Mouse (Mus musculus) stomach, postnatal 0 days (tissue): Measurements from ENCODE around the gene Gm867. TPM values are rescaled to one million over a fixed set of nuclear protein-coding genes. Genes with fewer than 3 reads are reported as not detected.

Experiments used
- ATAC-seq: fragments of 200-750 bp; cut with Nextera tagmentation; 2 replicates; pipeline ENCODE4 v1.8.0; 2017; ENCODE audit not compliant: low FRiP score, low TSS enrichment
- DNase-seq: peaks from one replicate; pipeline ENCODE4 v3.0.0-alpha.2; 2016; ENCODE audit warnings: low spot score
- H3K27ac ChIP-seq: fragments of 300-500 bp; sonication (generic); replicated peaks from 2 replicates; pipeline ENCODE4 v1.5.1; 2014; ENCODE audit warnings: mild to moderate bottlenecking, control low read depth
- H3K27me3 ChIP-seq: fragments of 300-500 bp; sonication (generic); 2 replicates; pipeline ENCODE4 v1.6.1; 2014; ENCODE audit warnings: low read length; ENCODE audit not compliant: control insufficient read depth, insufficient read depth
- H3K36me3 ChIP-seq: fragments of 300-500 bp; sonication (generic); 2 replicates; pipeline ENCODE4 v1.6.1; 2014; ENCODE audit warnings: low read length, mixed read lengths; ENCODE audit not compliant: control insufficient read depth, insufficient read depth
- H3K4me1 ChIP-seq: fragments of 300-500 bp; sonication (generic); replicated peaks from 2 replicates; pipeline ENCODE4 v1.6.1; 2014; ENCODE audit warnings: antibody characterized with exemption; ENCODE audit not compliant: control insufficient read depth, insufficient read depth
- H3K4me2 ChIP-seq: fragments of 300-500 bp; sonication (generic); replicated peaks from 2 replicates; pipeline ENCODE4 v1.6.1; 2014; ENCODE audit warnings: low read depth, mild to moderate bottlenecking, control low read depth, moderate library complexity
- H3K4me3 ChIP-seq: fragments of 300-500 bp; sonication (generic); 2 replicates; pipeline ENCODE4 v1.5.1; 2014; ENCODE audit warnings: low read depth, low read length, control low read depth
- H3K9ac ChIP-seq: fragments of 300-500 bp; sonication (generic); 2 replicates; pipeline ENCODE4 v1.6.1; 2014; ENCODE audit warnings: mild to moderate bottlenecking, low read length, control low read depth, mixed read lengths
- H3K9me3 ChIP-seq: fragments of 300-500 bp; sonication (generic); 2 replicates; pipeline ENCODE4 v1.6.1; 2016; ENCODE audit warnings: low read length; ENCODE audit not compliant: control insufficient read depth
- CTCF ChIP-seq: IDR thresholded peaks from 2 replicates; pipeline ENCODE4 v1.5.1; 2016; ENCODE audit warnings: antibody characterized with exemption, low read depth, mild to moderate bottlenecking, moderate library complexity
- EP300 ChIP-seq: optimal IDR thresholded peaks from 2 replicates; pipeline ENCODE3; 2016; ENCODE audit warnings: antibody characterized with exemption
- WGBS: fragments of 180-500 bp; shearing (Covaris S2); extraction: QIAGEN DNeasy Blood & Tissue Kit; methylation state at CpG from one replicate; pipeline ENCODE4 v1.1.7; 2014; 5-methylcytosine and 5-hydroxymethylcytosine counted together
- polyA plus RNA-seq: library from polyadenylated mRNA; unstranded; fragments of >200 nt; fragmentation: Nextera tagmentation; extraction: Ambion mirVana; gene quantifications from 2 replicates; pipeline ENCODE4 v1.2.1, GENCODE M21; 2015

The Gm867 gene
- polyA plus RNA-seq, 1 experiment from 2014 or later: 0.22 TPM

- H3K4me3 ChIP-seq: no peak overlapping the region
- TF ChIP-seq EP300: no peak
- peak; percentile 90 for TF ChIP-seq CTCF
- H3K36me3 ChIP-seq: peaks cover 15% of the 10 kb centered on the region
- no peaks in the 10 kb centered on the region for H3K27me3 ChIP-seq
- H3K4me2 ChIP-seq: no peak overlapping the region
- no peaks in the 10 kb centered on the region for H3K9me3 ChIP-seq
- WGBS: 29% methylated on average over 6 of the region's 6 CpGs
- no peak overlapping the region for H3K9ac ChIP-seq
- no peak for ATAC-seq
- H3K4me1 ChIP-seq: peaks cover 3% of the 10 kb centered on the region; the same call in 1 of the 2 replicates
- DNase-seq: peak; percentile 72
- no peak overlapping the region for H3K27ac ChIP-seq
These were observed 43.1 kb downstream of the Gm867 start for GRCm38 (mm10) chr10:75897373-75897772.

DNA sequence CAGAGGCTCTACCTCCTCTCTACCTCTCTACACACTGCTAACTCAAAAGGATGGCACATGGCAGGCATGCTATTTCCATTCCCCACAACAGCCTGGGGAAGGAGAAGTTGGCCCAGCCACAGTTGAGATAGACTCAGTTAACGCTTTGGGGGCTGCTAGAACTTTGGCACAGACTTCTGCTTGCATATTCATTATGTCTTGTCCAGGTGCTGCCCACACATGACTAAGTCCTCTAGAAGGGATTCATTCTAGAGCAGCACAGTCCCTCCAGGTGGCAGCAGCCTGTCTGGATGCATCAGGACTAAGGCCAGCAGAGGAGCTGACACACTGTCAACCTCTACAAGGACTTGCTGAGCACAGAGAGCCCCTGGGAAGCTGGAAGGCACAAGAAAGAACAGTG, 44.3 kb downstream of the Gm867 start:
- no peak overlapping the region for H3K9ac ChIP-seq
- H3K27ac ChIP-seq: no peak overlapping the region
- peaks cover 3% of the 10 kb centered on the region; the same call in 1 of the 2 replicates for H3K4me1 ChIP-seq
- H3K4me3 ChIP-seq: no peak overlapping the region
- no peaks in the 10 kb centered on the region for H3K9me3 ChIP-seq
- no peak for DNase-seq
- TF ChIP-seq EP300 (no peak), CTCF (no peak)
- no peak overlapping the region for H3K4me2 ChIP-seq
- ATAC-seq: no peak
- no peaks in the 10 kb centered on the region for H3K27me3 ChIP-seq
- peaks cover 15% of the 10 kb centered on the region for H3K36me3 ChIP-seq
- 93% methylated on average over 1 of the region's 1 CpGs for WGBS

DNA sequence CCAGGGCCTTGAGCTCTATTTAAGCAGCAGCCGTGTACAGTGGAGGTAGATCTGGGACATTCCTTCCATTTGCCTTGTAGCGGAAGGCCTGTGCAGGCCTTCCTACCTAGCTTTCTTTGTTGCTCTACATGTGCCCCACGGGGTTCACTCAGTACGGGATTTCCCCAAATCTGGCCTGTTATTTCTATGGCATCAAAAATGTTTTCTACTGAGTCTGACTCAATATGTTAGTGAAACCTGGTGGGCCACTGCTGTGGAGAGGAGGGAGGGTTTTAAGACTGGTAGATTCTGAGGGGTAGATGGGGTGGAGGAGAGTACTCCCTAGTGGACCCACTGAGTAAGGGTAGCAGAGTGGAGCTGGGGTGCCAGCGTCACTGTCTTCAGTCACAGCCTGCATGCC, 44.7 kb downstream of the Gm867 start:
- no peaks in the 10 kb centered on the region for H3K27me3 ChIP-seq
- H3K4me2 ChIP-seq: no peak overlapping the region
- peaks cover 15% of the 10 kb centered on the region for H3K36me3 ChIP-seq
- H3K4me3 ChIP-seq: no peak overlapping the region
- TF ChIP-seq CTCF: no peak
- no peak for TF ChIP-seq EP300
- no peaks in the 10 kb centered on the region for H3K9me3 ChIP-seq
- H3K4me1 ChIP-seq: peaks cover 3% of the 10 kb centered on the region; the same call in 1 of the 2 replicates
- H3K9ac ChIP-seq: no peak overlapping the region
- ATAC-seq: no peak
- 92% methylated on average over 5 of the region's 5 CpGs for WGBS
- no peak overlapping the region for H3K27ac ChIP-seq
- DNase-seq: no peak

DNA sequence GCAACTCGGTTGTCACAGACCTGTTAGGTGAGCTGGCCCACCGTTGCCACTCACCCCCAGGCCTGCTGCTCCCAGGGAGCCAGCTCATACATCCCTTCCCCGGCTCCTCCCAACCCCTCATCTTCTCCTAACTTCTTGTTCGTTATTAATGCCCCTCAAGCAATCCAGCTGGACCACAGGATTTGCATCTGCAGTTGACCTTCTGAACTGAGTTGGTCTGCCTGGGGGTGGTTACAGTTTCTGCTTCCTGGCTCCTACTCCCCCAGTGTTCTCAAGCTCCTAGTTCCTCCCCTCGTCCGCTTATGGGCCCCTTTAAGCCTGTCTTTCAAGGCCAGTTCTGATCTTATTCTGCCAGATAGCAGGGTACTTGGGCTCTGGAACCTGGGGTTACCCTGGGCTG, 45.9 kb downstream of the Gm867 start:
- H3K9me3 ChIP-seq: no peaks in the 10 kb centered on the region
- no peak overlapping the region for H3K4me2 ChIP-seq
- 72% methylated on average over 6 of the region's 6 CpGs for WGBS
- ATAC-seq: no peak
- no peak overlapping the region for H3K27ac ChIP-seq
- peaks cover 15% of the 10 kb centered on the region for H3K36me3 ChIP-seq
- no peak for TF ChIP-seq EP300
- TF ChIP-seq CTCF: no peak
- H3K4me1 ChIP-seq: peaks cover 3% of the 10 kb centered on the region; the same call in 1 of the 2 replicates
- H3K9ac ChIP-seq: no peak overlapping the region
- no peak for DNase-seq
- H3K4me3 ChIP-seq: no peak overlapping the region
- H3K27me3 ChIP-seq: no peaks in the 10 kb centered on the region

GRCm38 (mm10) chr10:75893089-75893750, 47.3 kb downstream of the Gm867 start, which contains the start of gene Derl3:
Gene Derl3, plus strand, starts transcription at chr10:75893413.
- H3K27ac ChIP-seq: no peak within 1 kb of the TSS; the same call in none of the 2 replicates
- WGBS: 1% methylated on average over 41 of the region's 51 CpGs
- TF ChIP-seq EP300 (no peak), CTCF (no peak)
- no peaks in the 10 kb centered on the region for H3K9me3 ChIP-seq
- ATAC-seq (peak; percentile 100), DNase-seq (peak; percentile 98)
- H3K4me2 ChIP-seq: peak within 1 kb of the TSS; percentile 74
- H3K4me3 ChIP-seq: peak within 1 kb of the TSS; percentile 38
- H3K4me1 ChIP-seq: 0 out of 2 replicates have a peak, but pooled peaks cover under 1% of the 10 kb centered on the region
- H3K36me3 ChIP-seq: peaks cover 15% of the 10 kb centered on the region
- H3K27me3 ChIP-seq: no peaks in the 10 kb centered on the region
- peak within 1 kb of the TSS; percentile 59 for H3K9ac ChIP-seq

- H3K9me3 ChIP-seq: no peaks in the 10 kb centered on the region
- 42% methylated on average over 8 of the region's 8 CpGs for WGBS
- no peaks in the 10 kb centered on the region for H3K36me3 ChIP-seq
- no peak overlapping the region for H3K27ac ChIP-seq
- TF ChIP-seq CTCF: no peak
- no peaks in the 10 kb centered on the region for H3K27me3 ChIP-seq
- H3K9ac ChIP-seq: no peak overlapping the region
- H3K4me2 ChIP-seq: no peak overlapping the region
- no peak for DNase-seq
- no peaks in the 10 kb centered on the region for H3K4me1 ChIP-seq
- no peak for ATAC-seq
- H3K4me3 ChIP-seq: no peak overlapping the region
These were observed 50.9 kb downstream of the Gm867 start for GRCm38 (mm10) chr10:75889406-75890153.

Other genes with a start within 250 kb of the Gm867 start
- gene Cabin1, start 176.3 kb downstream of the Gm867 start, polyA plus RNA-seq: 13.9 and 14.7 TPM in 2 replicates
- 64.1 and 68.4 TPM in 2 replicates for gene Ddt, start 167.3 kb downstream of the Gm867 start, polyA plus RNA-seq
- 0.16 and 0.64 TPM in 2 replicates for gene Gm20441, start 159.7 kb downstream of the Gm867 start, polyA plus RNA-seq
- gene Gstt3, start 159.3 kb downstream of the Gm867 start, polyA plus RNA-seq: 72.6 and 77.8 TPM in 2 replicates
- gene Gstt1, start 142.1 kb downstream of the Gm867 start, polyA plus RNA-seq: 16.1 and 19.7 TPM in 2 replicates
- gene Gstt4, start 118.1 kb downstream of the Gm867 start, polyA plus RNA-seq: not detected in 2 replicates
- gene Gstt2, start 103.2 kb downstream of the Gm867 start, polyA plus RNA-seq: 77.4 and 81.0 TPM in 2 replicates
- gene Mif, start 80.4 kb downstream of the Gm867 start, polyA plus RNA-seq: 805 and 984 TPM in 2 replicates
- gene Derl3, start 47.3 kb downstream of the Gm867 start, polyA plus RNA-seq: 23.6 and 32.3 TPM in 2 replicates
- 81.9 and 82.8 TPM in 2 replicates for gene Smarcb1, start 19.1 kb downstream of the Gm867 start, polyA plus RNA-seq
- gene Chchd10, start 7.5 kb downstream of the Gm867 start, polyA plus RNA-seq: 232 and 235 TPM in 2 replicates
- gene Mmp11, start 4.2 kb downstream of the Gm867 start, polyA plus RNA-seq: 9.9 and 14.6 TPM in 2 replicates
- gene Vpreb3, start 2.4 kb upstream of the Gm867 start, polyA plus RNA-seq: 0.16 and 0.22 TPM in 2 replicates
- not detected in 2 replicates for gene Gm5134, start 13.8 kb upstream of the Gm867 start, polyA plus RNA-seq
- 5.7 and 6.1 TPM in 2 replicates for gene Zfp280b, start 92.0 kb upstream of the Gm867 start, polyA plus RNA-seq
- gene Slc5a4b, start 170.3 kb upstream of the Gm867 start, polyA plus RNA-seq: 0.04 and 0.06 TPM in 2 replicates
- not detected in 2 replicates for gene Slc5a4a, start 206.8 kb upstream of the Gm867 start, polyA plus RNA-seq